Mouse (Mus musculus) embryonic facial prominence, embryonic 12.5 days (tissue): ENCODE measurements around the gene Shroom1. TPM values are rescaled to one million over a fixed set of nuclear protein-coding genes. Genes with fewer than 3 reads are reported as not detected.

Experiments used
- ATAC-seq: fragments of 200-750 bp; cut with Nextera tagmentation; 2 replicates; pipeline ENCODE4 v1.8.0; 2017; ENCODE audit not compliant: insufficient number of reproducible peaks, insufficient read depth, low FRiP score, low TSS enrichment
- H3K27ac ChIP-seq: fragments of 300-500 bp; sonication (generic); 2 replicates; pipeline ENCODE4 v1.5.1; 2016; ENCODE audit warnings: mild to moderate bottlenecking
- H3K27me3 ChIP-seq: fragments of 300-500 bp; sonication (generic); 2 replicates; pipeline ENCODE4 v1.6.1; 2016; ENCODE audit warnings: mild to moderate bottlenecking, moderate library complexity
- H3K36me3 ChIP-seq: fragments of 300-500 bp; sonication (generic); 2 replicates; pipeline ENCODE4 v1.6.1; 2016; ENCODE audit warnings: mild to moderate bottlenecking
- H3K4me1 ChIP-seq: fragments of 300-500 bp; sonication (generic); 2 replicates; pipeline ENCODE4 v1.6.1; 2016
- H3K4me2 ChIP-seq: fragments of 300-500 bp; sonication (generic); replicated peaks from 2 replicates; pipeline ENCODE4 v1.6.1; 2016; ENCODE audit warnings: mild to moderate bottlenecking, moderate library complexity
- H3K4me3 ChIP-seq: fragments of 300-500 bp; sonication (generic); 2 replicates; pipeline ENCODE4 v1.5.1; 2016; ENCODE audit warnings: mild to moderate bottlenecking
- H3K9ac ChIP-seq: fragments of 300-500 bp; sonication (generic); 2 replicates; pipeline ENCODE4 v1.6.1; 2016; ENCODE audit warnings: mild to moderate bottlenecking, moderate library complexity
- H3K9me3 ChIP-seq: fragments of 300-500 bp; sonication (generic); 2 replicates; pipeline ENCODE4 v1.6.1; 2016; ENCODE audit warnings: mild to moderate bottlenecking, moderate library complexity
- WGBS: fragments of 180-500 bp; shearing (Covaris S2); methylation state at CpG from one replicate; pipeline ENCODE4 v1.1.7; 2016; 5-methylcytosine and 5-hydroxymethylcytosine counted together
- polyA plus RNA-seq: library from polyadenylated mRNA; unstranded; fragments of >200 nt; fragmentation: Nextera tagmentation; extraction: Ambion mirVana; gene quantifications from 2 replicates; pipeline ENCODE4 v1.2.1, GENCODE M21; 2016

Gene Shroom1
- polyA plus RNA-seq, 1 experiment from 2014 or later, result 6.5 TPM

- Histone ChIP-seq H3K4me3 (no peak overlapping the region), H3K9me3 (no peaks in the 10 kb centered on the region), H3K27ac (no peak overlapping the region), H3K4me1 (peaks cover 8% of the 10 kb centered on the region; the same call in 1 of the 2 replicates), H3K27me3 (peaks cover 37% of the 10 kb centered on the region), H3K4me2 (no peak overlapping the region), H3K36me3 (no peaks in the 10 kb centered on the region), H3K9ac (no peak overlapping the region)
- WGBS, result 36% methylated on average over 3 of the region's 3 CpGs
- ATAC-seq, result no peak
These were observed 28.7 kb downstream of the Shroom1 start for GRCm38 (mm10) chr11:53485719-53486118.

- peaks cover 8% of the 10 kb centered on the region; the same call in 1 of the 2 replicates for H3K4me1 ChIP-seq
- H3K9ac ChIP-seq, result no peak overlapping the region
- H3K36me3 ChIP-seq, result no peaks in the 10 kb centered on the region
- H3K27me3 ChIP-seq, result peaks cover 32% of the 10 kb centered on the region
- no peak overlapping the region for H3K4me2 ChIP-seq
- no peak overlapping the region for H3K4me3 ChIP-seq
- no peak overlapping the region for H3K27ac ChIP-seq
- no peaks in the 10 kb centered on the region for H3K9me3 ChIP-seq
- no peak for ATAC-seq
- 48% methylated on average over 3 of the region's 3 CpGs for WGBS
These were observed 29.3 kb downstream of the Shroom1 start for GRCm38 (mm10) chr11:53486351-53486750.

- peaks cover 26% of the 10 kb centered on the region for H3K27me3 ChIP-seq
- H3K9me3 ChIP-seq, result no peaks in the 10 kb centered on the region
- peaks cover 11% of the 10 kb centered on the region; the same call in 1 of the 2 replicates for H3K4me1 ChIP-seq
- H3K4me2 ChIP-seq, result peak overlapping the region; percentile 48
- no peaks in the 10 kb centered on the region for H3K36me3 ChIP-seq
- H3K9ac ChIP-seq, result 0 out of 2 replicates have a peak overlapping the region, but pooled peaks have one; percentile 10
- no peak overlapping the region for H3K27ac ChIP-seq
- peak overlapping the region; percentile 26 for H3K4me3 ChIP-seq
- 6% methylated on average over 27 of the region's 27 CpGs for WGBS
- ATAC-seq, result peak; percentile 43; the same call in 1 of the 2 replicates
These were observed 30.0 kb downstream of the Shroom1 start for GRCm38 (mm10) chr11:53486822-53487594.

GRCm38 (mm10) chr11:53489007-53489406 is 32.0 kb downstream of the Shroom1 start:
- peaks cover 12% of the 10 kb centered on the region; the same call in 1 of the 2 replicates for H3K4me1 ChIP-seq
- no peak overlapping the region for H3K4me3 ChIP-seq
- WGBS, result 97% methylated on average over 5 of the region's 5 CpGs
- no peak overlapping the region for H3K9ac ChIP-seq
- peaks cover 23% of the 10 kb centered on the region for H3K27me3 ChIP-seq
- no peak for ATAC-seq
- H3K27ac ChIP-seq, result no peak overlapping the region
- no peaks in the 10 kb centered on the region for H3K36me3 ChIP-seq
- no peak overlapping the region for H3K4me2 ChIP-seq
- no peaks in the 10 kb centered on the region for H3K9me3 ChIP-seq

GRCm38 (mm10) chr11:53489421-53489820 is 32.4 kb downstream of the Shroom1 start:
- H3K9me3 ChIP-seq, result no peaks in the 10 kb centered on the region
- no peak for ATAC-seq
- H3K27me3 ChIP-seq, result peaks cover 23% of the 10 kb centered on the region
- H3K36me3 ChIP-seq, result no peaks in the 10 kb centered on the region
- H3K4me3 ChIP-seq, result no peak overlapping the region
- WGBS, result 62% methylated on average over 9 of the region's 9 CpGs
- H3K4me1 ChIP-seq, result peaks cover 12% of the 10 kb centered on the region; the same call in 1 of the 2 replicates
- no peak overlapping the region for H3K9ac ChIP-seq
- no peak overlapping the region for H3K4me2 ChIP-seq
- no peak overlapping the region for H3K27ac ChIP-seq

GRCm38 (mm10) chr11:53491954-53492401 is 35.0 kb downstream of the Shroom1 start:
- no peak overlapping the region for H3K9ac ChIP-seq
- H3K9me3 ChIP-seq, result no peaks in the 10 kb centered on the region
- peaks cover 12% of the 10 kb centered on the region; the same call in 1 of the 2 replicates for H3K4me1 ChIP-seq
- H3K4me3 ChIP-seq, result no peak overlapping the region
- H3K36me3 ChIP-seq, result no peaks in the 10 kb centered on the region
- no peak overlapping the region for H3K4me2 ChIP-seq
- WGBS, result 6% methylated on average over 8 of the region's 8 CpGs
- no peak overlapping the region for H3K27ac ChIP-seq
- H3K27me3 ChIP-seq, result peaks cover 12% of the 10 kb centered on the region; the same call in 1 of the 2 replicates
- no peak for ATAC-seq

GRCm38 (mm10) chr11:53493243-53493955 is 36.4 kb downstream of the Shroom1 start:
- Histone ChIP-seq H3K4me3 (no peak overlapping the region), H3K27ac (no peak overlapping the region), H3K9ac (no peak overlapping the region), H3K9me3 (no peaks in the 10 kb centered on the region), H3K27me3 (0 out of 2 replicates have a peak, but pooled peaks cover 2% of the 10 kb centered on the region), H3K4me2 (no peak overlapping the region), H3K36me3 (no peaks in the 10 kb centered on the region), H3K4me1 (0 out of 2 replicates have a peak, but pooled peaks cover 7% of the 10 kb centered on the region)
- WGBS, result 33% methylated on average over 3 of the region's 3 CpGs
- no peak; the same call in 1 of the 2 replicates for ATAC-seq

GRCm38 (mm10) chr11:53495417-53495816 is 38.4 kb downstream of the Shroom1 start:
- whole genome bisulfite sequencing, result 21% methylated on average over 6 of the region's 6 CpGs
- H3K36me3 ChIP-seq, result no peaks in the 10 kb centered on the region
- H3K4me1 ChIP-seq, result peaks cover 8% of the 10 kb centered on the region; the same call in 1 of the 2 replicates
- no peak overlapping the region for H3K27ac ChIP-seq
- no peak overlapping the region for H3K4me2 ChIP-seq
- H3K4me3 ChIP-seq, result no peak overlapping the region
- no peaks in the 10 kb centered on the region for H3K9me3 ChIP-seq
- no peaks in the 10 kb centered on the region for H3K27me3 ChIP-seq
- H3K9ac ChIP-seq, result no peak overlapping the region
- ATAC-seq, result no peak

- no peak overlapping the region for H3K4me2 ChIP-seq
- H3K36me3 ChIP-seq, result no peaks in the 10 kb centered on the region
- ATAC-seq, result no peak
- no peaks in the 10 kb centered on the region for H3K9me3 ChIP-seq
- H3K9ac ChIP-seq, result no peak overlapping the region
- peaks cover 14% of the 10 kb centered on the region for H3K4me1 ChIP-seq
- H3K4me3 ChIP-seq, result no peak overlapping the region
- H3K27ac ChIP-seq, result no peak overlapping the region
- H3K27me3 ChIP-seq, result no peaks in the 10 kb centered on the region
- 83% methylated on average over 6 of the region's 6 CpGs for WGBS
These were observed 39.9 kb downstream of the Shroom1 start for GRCm38 (mm10) chr11:53496946-53497345.

- no peak overlapping the region for H3K27ac ChIP-seq
- H3K4me2 ChIP-seq, result peak overlapping the region; percentile 36
- no peaks in the 10 kb centered on the region for H3K27me3 ChIP-seq
- peaks cover 9% of the 10 kb centered on the region for H3K4me1 ChIP-seq
- 0 out of 2 replicates have a peak, but pooled peaks have one; percentile 47 for ATAC-seq
- no peaks in the 10 kb centered on the region for H3K9me3 ChIP-seq
- no peak overlapping the region for H3K9ac ChIP-seq
- no peak overlapping the region for H3K4me3 ChIP-seq
- no peaks in the 10 kb centered on the region for H3K36me3 ChIP-seq
- 9% methylated on average over 11 of the region's 11 CpGs for whole genome bisulfite sequencing
These were observed 43.6 kb downstream of the Shroom1 start for GRCm38 (mm10) chr11:53500569-53500968.

GRCm38 (mm10) chr11:53502039-53502765 is 45.2 kb downstream of the Shroom1 start:
- Histone ChIP-seq H3K4me2 (no peak overlapping the region), H3K4me3 (no peak overlapping the region), H3K36me3 (no peaks in the 10 kb centered on the region), H3K9me3 (no peaks in the 10 kb centered on the region), H3K4me1 (peaks cover 9% of the 10 kb centered on the region), H3K9ac (no peak overlapping the region), H3K27me3 (no peaks in the 10 kb centered on the region), H3K27ac (no peak overlapping the region)
- no peak for ATAC-seq
- WGBS, result 85% methylated on average over 8 of the region's 8 CpGs
